In genomic region chr4:140815496-140815895, GRCm38 (mm10) we compare ENCODE assay signal across 26 mouse cellular contexts. TPM values are rescaled to one million over a fixed set of nuclear protein-coding genes. Genes with fewer than 3 reads are reported as not detected.
DNase-seq lines count a peak whose midpoint lies in the region; ATAC-seq lines count a peak whose summit lies in the region.
"Had no signal": no experiment of that assay in that cellular context is flagged by ENCODE, and none has a peak within 500 bp of the region (broad histone marks: within the 10 kb centered on the region; RNA-seq: fewer than 3 reads in every experiment).

No protein-coding gene starts in this region.

- H3K27me3 ChIP-seq in limb, embryonic 10.5 days (ENCODE audit: low read depth, poor library complexity, severe bottlenecking) = 0 out of 2 replicates have a peak, but pooled peaks cover 13% of the 10 kb centered on the region
- H3K27me3 ChIP-seq: embryonic facial prominence, embryonic 12.5 days had no signal

- DNase-seq in CD4-positive helper T cell, adult 2 months (ENCODE audit: low read depth, low spot score) = peak; percentile 80
- peak; percentile 70 for DNase-seq in CD4-positive, CD25-positive, alpha-beta regulatory T cell, adult 2 months (ENCODE audit: low read depth, low spot score)
- DNase-seq in limb, embryonic 10.5 days (ENCODE audit: low spot score) = no peak
- no peak for DNase-seq in left cerebral cortex, postnatal 25 days (ENCODE audit: low spot score in 2 of 2)
- no peak for DNase-seq in ovary, postnatal 14 days (ENCODE audit: low spot score)
- DNase-seq in right cerebral cortex, adult 2 months (ENCODE audit: low spot score in 2 of 2) = no peak
- DNase-seq in layer of hippocampus, adult 11-12 months (ENCODE audit: low spot score) = no peak
- DNase-seq: adrenal gland, postnatal 14 days; cerebellum, adult 2 months; cerebellum, postnatal 25 days; gastrocnemius, postnatal 36 days; kidney, adult 8-10 months; kidney, postnatal 14 days; lung, postnatal 4 days; thymus, adult 2 months had no signal

- no peak overlapping the region for H3K4me3 ChIP-seq in limb, embryonic 10.5 days
- H3K4me3 ChIP-seq: embryonic facial prominence, embryonic 12.5 days; forebrain, embryonic 12.5 days; left cerebral cortex, adult 2 months; midbrain, embryonic 15.5 days; neural tube, embryonic 15.5 days had no signal

- H3K36me3 ChIP-seq in limb, embryonic 10.5 days = no peaks in the 10 kb centered on the region
- H3K36me3 ChIP-seq: embryonic facial prominence, embryonic 12.5 days; forebrain, embryonic 12.5 days; midbrain, embryonic 15.5 days; neural tube, embryonic 15.5 days had no signal

- intact Hi-C loops in left cerebral cortex, postnatal 25 days (cut with DNase I) = no loop called here

- ATAC-seq in activated CD4-positive, CD25-positive, alpha-beta regulatory T cell, adult 4 months = peak; percentile 69
- ATAC-seq: hindbrain, postnatal 0 days; midbrain, embryonic 15.5 days had no signal

- H3K27ac ChIP-seq in limb, embryonic 10.5 days = 0 out of 2 replicates have a peak overlapping the region, but pooled peaks have one; percentile 10
- H3K27ac ChIP-seq: embryonic facial prominence, embryonic 12.5 days; forebrain, embryonic 12.5 days; hindbrain, postnatal 0 days; left cerebral cortex, adult 2 months; liver, embryonic 14.5 days; midbrain, embryonic 15.5 days; neural tube, embryonic 15.5 days had no signal

- H3K9me3 ChIP-seq in limb, embryonic 10.5 days (replicated peaks) = no peaks in the 10 kb centered on the region
- H3K9me3 ChIP-seq: embryonic facial prominence, embryonic 12.5 days; forebrain, embryonic 12.5 days; midbrain, embryonic 15.5 days; neural tube, embryonic 15.5 days had no signal

- 80% methylated on average over 5 of the region's 5 CpGs for WGBS in limb, embryonic 10.5 days

- H3K4me1 ChIP-seq in limb, embryonic 10.5 days = peaks cover 76% of the 10 kb centered on the region

RNA-seq across cellular contexts. Expression of gene Padi3, which starts 5.0 kb away (rescaled TPM):
- under 1 TPM in 1 of 2 experiments, not detected in 1; 0.15 TPM for polyA plus RNA-seq in activated CD4-positive, CD25-positive, alpha-beta regulatory T cell, adult 4 months (2017; shearing (Covaris generic))
- 1.3 and 1.5 TPM in 2 replicates for polyA plus RNA-seq in limb, embryonic 10.5 days (2016; fragmentation: Nextera tagmentation; extraction: Ambion mirVana)
- total RNA-seq in left cerebral cortex, postnatal 25 days (2021) = not detected
- total RNA-seq: adrenal gland, postnatal 14 days; hindbrain, postnatal 0 days; left cerebral cortex, adult 2 months had no signal
- polyA plus RNA-seq: cerebellum, adult 2 months; forebrain, embryonic 12.5 days; hindbrain, embryonic 11.5 days; midbrain, embryonic 15.5 days; neural tube, embryonic 15.5 days; small intestine, adult 2 months had no signal

RNA-seq across cellular contexts. Expression of gene Padi1, which starts 30.1 kb away (rescaled TPM):
- under 1 TPM; 0.20 to 0.29 TPM for polyA plus RNA-seq in activated CD4-positive, CD25-positive, alpha-beta regulatory T cell, adult 4 months (2017; shearing (Covaris generic))
- polyA plus RNA-seq in limb, embryonic 10.5 days (2016; fragmentation: Nextera tagmentation; extraction: Ambion mirVana) = 0.36 and 0.44 TPM in 2 replicates
- not detected for total RNA-seq in left cerebral cortex, postnatal 25 days (2021)
- total RNA-seq: adrenal gland, postnatal 14 days; hindbrain, postnatal 0 days had no signal
- polyA plus RNA-seq: heart, postnatal 0 days; hindbrain, postnatal 0 days; small intestine, adult 2 months had no signal

RNA-seq across cellular contexts. Expression of gene Padi4, which starts 41.5 kb away (rescaled TPM):
- under 1 TPM in 1 of 2 experiments, not detected in 1; 0.56 TPM for polyA plus RNA-seq in activated CD4-positive, CD25-positive, alpha-beta regulatory T cell, adult 4 months (2017; shearing (Covaris generic))
- 0.08 TPM in 1 of 2 replicates, not detected in the other for polyA plus RNA-seq in limb, embryonic 10.5 days (2016; fragmentation: Nextera tagmentation; extraction: Ambion mirVana)
- not detected for total RNA-seq in left cerebral cortex, postnatal 25 days (2021)
- total RNA-seq: hindbrain, postnatal 0 days had no signal
- polyA plus RNA-seq: embryonic facial prominence, embryonic 12.5 days; hindbrain, postnatal 0 days had no signal

Comparison
In these comparisons a context has a peak if more than half of its experiments do, and no peak if none do; other contexts are left out.
1. DNase-seq: peak in CD4-positive helper T cell, adult 2 months (single experiment) and CD4-positive, CD25-positive, alpha-beta regulatory T cell, adult 2 months (single experiment); none in limb, embryonic 10.5 days (single experiment), left cerebral cortex, postnatal 25 days (0 of 2), ovary, postnatal 14 days (single experiment), right cerebral cortex, adult 2 months (0 of 2) and layer of hippocampus, adult 11-12 months (single experiment).